Mouse (Mus musculus) limb, embryonic 11.5 days (tissue): ENCODE results near the gene Elfn1. TPM values are rescaled to one million over a fixed set of nuclear protein-coding genes. Genes with fewer than 3 reads are reported as not detected.

ENCODE experiments used
- ATAC-seq: fragments of 200-750 bp; cut with Nextera tagmentation; 2 replicates; pipeline ENCODE4 v1.8.0; 2017; ENCODE audit warnings: low read depth; ENCODE audit not compliant: insufficient number of reproducible peaks, low FRiP score, low TSS enrichment
- DNase-seq: peaks from one replicate; pipeline ENCODE4 v3.0.0-alpha.2; 2015; ENCODE audit warnings: low spot score
- H3K27ac ChIP-seq: fragments of 300-500 bp; sonication (generic); replicated peaks from 2 replicates; pipeline ENCODE4 v1.5.1; 2014; ENCODE audit warnings: low read depth, mild to moderate bottlenecking, low read length
- H3K27me3 ChIP-seq: fragments of 300-500 bp; sonication (generic); 2 replicates; pipeline ENCODE4 v1.6.1; 2014; ENCODE audit warnings: mild to moderate bottlenecking, low read length, mixed read lengths; ENCODE audit not compliant: control insufficient read depth, insufficient read depth
- H3K36me3 ChIP-seq: fragments of 300-500 bp; sonication (generic); 2 replicates; pipeline ENCODE4 v1.6.1; 2014; ENCODE audit warnings: mild to moderate bottlenecking, low read length, moderate library complexity, mixed read lengths; ENCODE audit not compliant: control insufficient read depth, insufficient read depth
- H3K4me1 ChIP-seq: fragments of 300-500 bp; sonication (generic); 2 replicates; pipeline ENCODE4 v1.6.1; 2014; ENCODE audit warnings: low read length, mixed read lengths; ENCODE audit not compliant: control insufficient read depth, insufficient read depth
- H3K4me2 ChIP-seq: fragments of 300-500 bp; sonication (generic); 2 replicates; pipeline ENCODE4 v1.6.1; 2014; ENCODE audit warnings: low read depth, mild to moderate bottlenecking, moderate library complexity; ENCODE audit not compliant: severe bottlenecking
- H3K4me3 ChIP-seq: fragments of 300-500 bp; sonication (generic); 2 replicates; pipeline ENCODE4 v1.5.1; 2014; ENCODE audit warnings: low read depth, low read length
- H3K9ac ChIP-seq: fragments of 300-500 bp; sonication (generic); 2 replicates; pipeline ENCODE4 v1.6.1; 2014; ENCODE audit warnings: mild to moderate bottlenecking, low read length
- H3K9me3 ChIP-seq: fragments of 300-500 bp; sonication (generic); 2 replicates; pipeline ENCODE4 v1.6.1; 2016; ENCODE audit warnings: low read length; ENCODE audit not compliant: control insufficient read depth
- WGBS: fragments of 180-500 bp; shearing (Covaris S2); extraction: QIAGEN DNeasy Blood & Tissue Kit; methylation state at CpG from one replicate; pipeline ENCODE4 v1.1.7; 2014; 5-methylcytosine and 5-hydroxymethylcytosine counted together
- polyA plus RNA-seq: library from polyadenylated mRNA; unstranded; fragments of >200 nt; fragmentation: Nextera tagmentation; extraction: Ambion mirVana; gene quantifications from 2 replicates; pipeline ENCODE4 v1.2.1, GENCODE M21; 2014

Elfn1 gene
- polyA plus RNA-seq, result 0.07 and 0.08 TPM in 2 replicates

- ATAC-seq (no peak), DNase-seq (peak; percentile 56)
- Histone ChIP-seq H3K4me1 (peaks cover 24% of the 10 kb centered on the region), H3K4me3 (peak within 1 kb of the TSS; percentile 56), H3K36me3 (no peaks in the 10 kb centered on the region), H3K27me3 (peaks cover 68% of the 10 kb centered on the region), H3K9me3 (no peaks in the 10 kb centered on the region), H3K4me2 (peak within 1 kb of the TSS; percentile 94), H3K9ac (peak within 1 kb of the TSS; percentile 54), H3K27ac (no peak within 1 kb of the TSS)
- WGBS, result under 1% methylated on average over 33 of the region's 33 CpGs
Measured at GRCm38 (mm10) chr5:139907714-139908242, at the start of gene Elfn1. Gene Elfn1, plus strand, starts transcription at chr5:139907943.

- Histone ChIP-seq H3K4me1 (no peaks in the 10 kb centered on the region), H3K27ac (no peak overlapping the region), H3K27me3 (no peaks in the 10 kb centered on the region), H3K9ac (no peak overlapping the region), H3K4me3 (no peak overlapping the region), H3K4me2 (no peak overlapping the region), H3K36me3 (no peaks in the 10 kb centered on the region), H3K9me3 (no peaks in the 10 kb centered on the region)
- ATAC-seq (no peak), DNase-seq (no peak)
- 50% methylated on average over 15 of the region's 15 CpGs for WGBS
Measured at GRCm38 (mm10) chr5:139860328-139861104, 47.2 kb upstream of the Elfn1 start.

DNA sequence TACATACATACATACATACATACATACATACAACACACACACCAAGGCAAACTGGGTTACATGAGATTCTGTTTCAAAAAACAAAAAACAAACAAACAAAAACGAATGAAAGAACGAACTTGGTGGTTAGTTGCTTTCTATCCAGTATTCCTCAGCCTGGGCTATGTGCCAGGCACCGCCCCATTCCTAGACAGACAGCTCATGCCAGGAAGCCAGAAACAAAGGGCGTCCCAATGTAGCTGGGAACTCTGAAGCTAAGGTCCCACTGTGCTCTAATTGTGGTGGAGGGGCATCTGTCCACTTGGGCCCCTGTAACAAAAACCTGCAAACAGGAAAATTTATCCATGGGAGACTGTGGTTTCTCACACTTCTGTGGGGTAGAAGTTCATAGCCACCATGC lies 45.0 kb upstream of the Elfn1 start:
- WGBS, result 76% methylated on average over 4 of the region's 4 CpGs

DNA sequence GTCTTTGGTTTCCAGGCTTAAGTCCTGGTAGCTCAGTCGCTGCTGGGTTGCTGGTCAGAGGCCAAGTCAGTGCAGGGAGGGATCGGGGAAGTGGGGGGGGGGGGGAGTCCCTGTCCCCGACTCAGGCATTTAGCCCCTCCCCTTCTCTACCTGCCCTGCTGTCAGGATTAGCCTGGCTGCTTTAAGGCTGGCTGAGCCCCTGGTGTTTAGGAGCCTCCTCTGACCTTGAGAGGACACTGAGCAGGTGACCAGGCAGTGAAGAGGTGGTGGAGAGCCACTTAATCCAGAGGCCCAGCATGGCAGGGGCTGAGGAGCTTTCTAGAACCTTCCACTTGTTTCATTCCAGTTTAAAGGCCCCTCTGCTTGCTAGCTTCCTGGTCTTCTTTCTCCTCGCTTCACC lies 36.9 kb upstream of the Elfn1 start:
- H3K4me3 ChIP-seq, result no peak overlapping the region
- no peak for ATAC-seq

More for the DNA sequence above, 45.0 kb upstream of the Elfn1 start:
- Histone ChIP-seq H3K9me3 (no peaks in the 10 kb centered on the region), H3K9ac (no peak overlapping the region), H3K4me1 (no peaks in the 10 kb centered on the region), H3K27ac (no peak overlapping the region), H3K36me3 (no peaks in the 10 kb centered on the region), H3K4me2 (no peak overlapping the region), H3K27me3 (no peaks in the 10 kb centered on the region), H3K4me3 (no peak overlapping the region)
- ATAC-seq (no peak), DNase-seq (no peak)

GRCm38 (mm10) chr5:139871526-139871925 lies 36.2 kb upstream of the Elfn1 start:
- H3K9ac ChIP-seq, result no peak overlapping the region
- H3K9me3 ChIP-seq, result no peaks in the 10 kb centered on the region
- H3K4me3 ChIP-seq, result no peak overlapping the region
- no peaks in the 10 kb centered on the region for H3K36me3 ChIP-seq
- DNase-seq (no peak), ATAC-seq (no peak)
- no peaks in the 10 kb centered on the region for H3K4me1 ChIP-seq
- 86% methylated on average over 1 of the region's 1 CpGs for WGBS
- no peaks in the 10 kb centered on the region for H3K27me3 ChIP-seq
- no peak overlapping the region for H3K4me2 ChIP-seq
- H3K27ac ChIP-seq, result no peak overlapping the region

More for the DNA sequence above, 36.9 kb upstream of the Elfn1 start:
- no peak for DNase-seq
- Histone ChIP-seq H3K4me1 (no peaks in the 10 kb centered on the region), H3K4me2 (no peak overlapping the region), H3K27me3 (no peaks in the 10 kb centered on the region), H3K9ac (no peak overlapping the region), H3K9me3 (no peaks in the 10 kb centered on the region), H3K36me3 (no peaks in the 10 kb centered on the region), H3K27ac (no peak overlapping the region)
- whole genome bisulfite sequencing, result 24% methylated on average over 4 of the region's 4 CpGs

DNA sequence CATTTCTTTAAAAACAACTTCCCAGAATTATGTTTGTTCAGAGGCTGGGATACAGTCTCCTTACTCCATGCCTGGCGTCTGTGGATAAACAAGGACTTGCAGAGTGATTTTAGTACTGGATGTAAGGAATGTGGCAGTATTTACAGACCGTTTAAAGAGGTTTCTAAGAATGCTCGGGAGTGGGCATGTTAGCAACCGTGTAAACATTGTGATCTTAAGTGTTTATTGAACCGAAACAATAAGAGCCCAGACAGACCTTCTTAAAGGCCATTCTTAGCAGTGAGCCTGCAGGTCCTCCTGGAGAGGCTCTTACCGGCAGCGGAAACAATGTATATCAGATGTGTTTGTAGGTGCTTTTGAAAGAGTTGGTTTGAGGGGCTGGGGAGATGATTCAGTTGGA lies 30.2 kb upstream of the Elfn1 start:
- Histone ChIP-seq H3K27me3 (no peaks in the 10 kb centered on the region), H3K36me3 (no peaks in the 10 kb centered on the region), H3K4me1 (no peaks in the 10 kb centered on the region), H3K4me2 (no peak overlapping the region), H3K9me3 (no peaks in the 10 kb centered on the region), H3K27ac (no peak overlapping the region), H3K4me3 (no peak overlapping the region), H3K9ac (no peak overlapping the region)
- 51% methylated on average over 7 of the region's 7 CpGs for WGBS
- ATAC-seq (no peak), DNase-seq (no peak)

DNA sequence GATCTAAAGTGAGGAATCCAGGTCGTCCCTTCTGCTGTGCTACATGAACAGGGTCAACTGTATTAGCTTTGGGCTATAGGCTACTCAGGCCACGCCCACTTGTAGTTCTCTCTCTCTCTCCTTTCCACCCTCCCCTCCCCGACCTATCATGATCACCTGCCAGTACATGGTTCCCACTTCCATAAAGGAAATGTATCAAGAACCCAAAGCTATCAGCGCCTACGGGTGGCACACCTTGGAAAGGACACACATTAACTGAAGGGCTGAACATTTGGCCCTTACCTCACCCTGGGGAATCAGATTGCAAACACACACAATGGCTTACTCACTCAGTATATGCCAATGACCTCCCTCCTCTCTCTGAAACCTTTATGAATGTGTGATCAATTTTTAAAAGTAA lies 28.0 kb upstream of the Elfn1 start:
- no peaks in the 10 kb centered on the region for H3K4me1 ChIP-seq
- WGBS, result 81% methylated on average over 5 of the region's 5 CpGs
- H3K4me3 ChIP-seq, result no peak overlapping the region
- no peak overlapping the region for H3K27ac ChIP-seq
- no peaks in the 10 kb centered on the region for H3K27me3 ChIP-seq
- DNase-seq, result no peak
- H3K9me3 ChIP-seq, result no peaks in the 10 kb centered on the region
- no peaks in the 10 kb centered on the region for H3K36me3 ChIP-seq
- no peak for ATAC-seq
- no peak overlapping the region for H3K4me2 ChIP-seq
- no peak overlapping the region for H3K9ac ChIP-seq

- Histone ChIP-seq H3K9ac (no peak overlapping the region), H3K36me3 (no peaks in the 10 kb centered on the region), H3K4me2 (no peak overlapping the region), H3K27ac (no peak overlapping the region), H3K4me1 (no peaks in the 10 kb centered on the region), H3K27me3 (no peaks in the 10 kb centered on the region), H3K9me3 (no peaks in the 10 kb centered on the region), H3K4me3 (no peak overlapping the region)
- DNase-seq (no peak), ATAC-seq (no peak)
- WGBS, result 92% methylated on average over 9 of the region's 9 CpGs
Measured at GRCm38 (mm10) chr5:139881161-139881560, 26.6 kb upstream of the Elfn1 start.
